Mouse (Mus musculus) thymus, postnatal 14 days (tissue): ENCODE measurements around the gene Mettl7a3.
"Not testable (repeated sequence)": the region's sequence is repeated elsewhere in the genome, so short reads cannot be mapped to it uniquely, and the experiment has no call there.

Experiments
- DNase-seq: peaks from one replicate; pipeline ENCODE4 v3.0.0; 2021

Mettl7a3 gene

GRCm38 (mm10) chr15:100330739-100331138 lies 4.0 kb upstream of the Mettl7a3 start:
- DNase-seq = no peak

GRCm38 (mm10) chr15:100332077-100332961 lies 2.4 kb upstream of the Mettl7a3 start:
- not testable (repeated sequence) for DNase-seq

- DNase-seq = not testable (repeated sequence)
Measured at GRCm38 (mm10) chr15:100337328-100337727, 2.6 kb downstream of the Mettl7a3 start.

- DNase-seq = peak; percentile 80
Measured at GRCm38 (mm10) chr15:100337847-100338246, 3.1 kb downstream of the Mettl7a3 start.

GRCm38 (mm10) chr15:100341314-100341980 lies 6.7 kb downstream of the Mettl7a3 start:
- DNase-seq = not testable (repeated sequence)

- DNase-seq = no peak
Measured at GRCm38 (mm10) chr15:100345484-100345883, 10.8 kb downstream of the Mettl7a3 start.

GRCm38 (mm10) chr15:100346761-100347160 lies 12.0 kb downstream of the Mettl7a3 start:
- no peak for DNase-seq

- DNase-seq = no peak
Measured at GRCm38 (mm10) chr15:100349496-100349895, 14.8 kb downstream of the Mettl7a3 start.

GRCm38 (mm10) chr15:100351501-100352060 lies 16.9 kb downstream of the Mettl7a3 start:
- no peak for DNase-seq

- DNase-seq = no peak
Measured at GRCm38 (mm10) chr15:100352711-100353250, 18.1 kb downstream of the Mettl7a3 start, which contains the start of the genes Methig1 and Mettl7a2. Methig1 (plus strand) TSS chr15:100353149. Mettl7a2 (plus strand) TSS chr15:100353200.

GRCm38 (mm10) chr15:100353399-100353798 lies 18.7 kb downstream of the Mettl7a3 start:
- not testable (repeated sequence) for DNase-seq

GRCm38 (mm10) chr15:100355876-100356275 lies 21.1 kb downstream of the Mettl7a3 start:
- no peak for DNase-seq

- DNase-seq = no peak
Measured at GRCm38 (mm10) chr15:100364242-100364641, 29.5 kb downstream of the Mettl7a3 start, which contains the start of gene Higd1c. Higd1c (plus strand) TSS chr15:100364542.

GRCm38 (mm10) chr15:100365967-100366366 lies 31.2 kb downstream of the Mettl7a3 start:
- not testable (repeated sequence) for DNase-seq

GRCm38 (mm10) chr15:100367119-100367518 lies 32.4 kb downstream of the Mettl7a3 start:
- DNase-seq = no peak

GRCm38 (mm10) chr15:100375066-100375465 lies 40.3 kb downstream of the Mettl7a3 start:
- peak; percentile 56 for DNase-seq

- not testable (repeated sequence) for DNase-seq
Measured at GRCm38 (mm10) chr15:100377847-100378505, 43.2 kb downstream of the Mettl7a3 start.

GRCm38 (mm10) chr15:100379658-100380057 lies 44.9 kb downstream of the Mettl7a3 start:
- no peak for DNase-seq

- no peak for DNase-seq
Measured at GRCm38 (mm10) chr15:100380104-100380503, 45.4 kb downstream of the Mettl7a3 start.

GRCm38 (mm10) chr15:100385705-100386104 lies 51.0 kb downstream of the Mettl7a3 start:
- DNase-seq = no peak

- no peak for DNase-seq
Measured at GRCm38 (mm10) chr15:100387544-100388223, 53.0 kb downstream of the Mettl7a3 start.
